Mouse (Mus musculus): Measurements from ENCODE around the gene Pfas. TPM values are rescaled to one million over a fixed set of nuclear protein-coding genes. Genes with fewer than 3 reads are reported as not detected.
"Not testable (repeated sequence)": the region's sequence is repeated elsewhere in the genome, so short reads cannot be mapped to it uniquely, and the experiment has no call there.

The Pfas gene
- polyA plus RNA-seq, 1 experiment from 2014 or later, result 31.8 TPM

- no peak overlapping the region for H3K4me2 ChIP-seq (replicated peaks; ENCODE audit: low read depth, low read length)
- H3K36me3 ChIP-seq (ENCODE audit: control insufficient read depth, insufficient read depth, low read length), result peaks cover 2% of the 10 kb centered on the region; the same call in 1 of the 2 replicates
- H3K4me3 ChIP-seq (ENCODE audit: low read depth, low read length), result no peak overlapping the region
- no peak overlapping the region for H3K27ac ChIP-seq (ENCODE audit: low read depth, low read length)
- no peak for DNase-seq (ENCODE audit: low spot score)
- ATAC-seq (ENCODE audit: low FRiP score), result no peak
- no peak overlapping the region for H3K9ac ChIP-seq (ENCODE audit: low read depth, low read length)
- 81% methylated on average over 9 of the region's 9 CpGs for WGBS
- H3K4me1 ChIP-seq (replicated peaks; ENCODE audit: control insufficient read depth, insufficient read depth, low read length), result peaks cover under 1% of the 10 kb centered on the region; the same call in 1 of the 2 replicates
- H3K9me3 ChIP-seq (ENCODE audit: control insufficient read depth, low read length), result no peaks in the 10 kb centered on the region
- H3K27me3 ChIP-seq (ENCODE audit: control insufficient read depth, insufficient read depth, low read length), result no peaks in the 10 kb centered on the region
Measured at GRCm38 (mm10) chr11:69033552-69033951, 25.3 kb upstream of the Pfas start.

GRCm38 (mm10) chr11:69028805-69029204 lies 20.5 kb upstream of the Pfas start:
- WGBS, result 73% methylated on average over 2 of the region's 2 CpGs
- ATAC-seq (ENCODE audit: low FRiP score) (no peak), DNase-seq (ENCODE audit: low spot score) (no peak)
- Histone ChIP-seq H3K36me3 (ENCODE audit: control insufficient read depth, insufficient read depth, low read length) (peaks cover 16% of the 10 kb centered on the region; the same call in 1 of the 2 replicates), H3K9ac (ENCODE audit: low read depth, low read length) (no peak overlapping the region), H3K4me2 (replicated peaks; ENCODE audit: low read depth, low read length) (no peak overlapping the region), H3K27ac (ENCODE audit: low read depth, low read length) (no peak overlapping the region), H3K4me3 (ENCODE audit: low read depth, low read length) (no peak overlapping the region), H3K9me3 (ENCODE audit: control insufficient read depth, low read length) (no peaks in the 10 kb centered on the region), H3K4me1 (replicated peaks; ENCODE audit: control insufficient read depth, insufficient read depth, low read length) (no peaks in the 10 kb centered on the region), H3K27me3 (ENCODE audit: control insufficient read depth, insufficient read depth, low read length) (no peaks in the 10 kb centered on the region)

GRCm38 (mm10) chr11:69026562-69026961 lies 18.3 kb upstream of the Pfas start:
- ATAC-seq (ENCODE audit: low FRiP score) (no peak), DNase-seq (ENCODE audit: low spot score) (no peak)
- H3K9ac ChIP-seq (ENCODE audit: low read depth, low read length), result no peak overlapping the region
- no peaks in the 10 kb centered on the region for H3K4me1 ChIP-seq (replicated peaks; ENCODE audit: control insufficient read depth, insufficient read depth, low read length)
- no peaks in the 10 kb centered on the region for H3K9me3 ChIP-seq (ENCODE audit: control insufficient read depth, low read length)
- H3K27ac ChIP-seq (ENCODE audit: low read depth, low read length), result no peak overlapping the region
- WGBS, result 93% methylated on average over 3 of the region's 3 CpGs
- H3K27me3 ChIP-seq (ENCODE audit: control insufficient read depth, insufficient read depth, low read length), result no peaks in the 10 kb centered on the region
- H3K36me3 ChIP-seq (ENCODE audit: control insufficient read depth, insufficient read depth, low read length), result peaks cover 22% of the 10 kb centered on the region
- H3K4me3 ChIP-seq (ENCODE audit: low read depth, low read length), result no peak overlapping the region
- no peak overlapping the region for H3K4me2 ChIP-seq (replicated peaks; ENCODE audit: low read depth, low read length)

GRCm38 (mm10) chr11:69020691-69021090 lies 12.4 kb upstream of the Pfas start:
- peaks cover 12% of the 10 kb centered on the region for H3K36me3 ChIP-seq (ENCODE audit: control insufficient read depth, insufficient read depth, low read length)
- no peak overlapping the region for H3K4me3 ChIP-seq (ENCODE audit: low read depth, low read length)
- DNase-seq (ENCODE audit: low spot score) (no peak), ATAC-seq (ENCODE audit: low FRiP score) (no peak)
- H3K27me3 ChIP-seq (ENCODE audit: control insufficient read depth, insufficient read depth, low read length), result no peaks in the 10 kb centered on the region
- H3K9ac ChIP-seq (ENCODE audit: low read depth, low read length), result no peak overlapping the region
- no peak overlapping the region for H3K4me2 ChIP-seq (replicated peaks; ENCODE audit: low read depth, low read length)
- H3K9me3 ChIP-seq (ENCODE audit: control insufficient read depth, low read length), result no peaks in the 10 kb centered on the region
- no peak overlapping the region for H3K27ac ChIP-seq (ENCODE audit: low read depth, low read length)
- H3K4me1 ChIP-seq (replicated peaks; ENCODE audit: control insufficient read depth, insufficient read depth, low read length), result peaks cover 5% of the 10 kb centered on the region; the same call in 1 of the 2 replicates

- ATAC-seq (ENCODE audit: low FRiP score) (no peak), DNase-seq (ENCODE audit: low spot score) (no peak)
- no peak overlapping the region for H3K27ac ChIP-seq (ENCODE audit: low read depth, low read length)
- peak overlapping the region; percentile 77 for H3K9ac ChIP-seq (ENCODE audit: low read depth, low read length)
- no peaks in the 10 kb centered on the region for H3K9me3 ChIP-seq (ENCODE audit: control insufficient read depth, low read length)
- H3K4me3 ChIP-seq (ENCODE audit: low read depth, low read length), result peak overlapping the region; percentile 57
- H3K27me3 ChIP-seq (ENCODE audit: control insufficient read depth, insufficient read depth, low read length), result no peaks in the 10 kb centered on the region
- peaks cover 5% of the 10 kb centered on the region for H3K4me1 ChIP-seq (replicated peaks; ENCODE audit: control insufficient read depth, insufficient read depth, low read length)
- H3K36me3 ChIP-seq (ENCODE audit: control insufficient read depth, insufficient read depth, low read length), result no peaks in the 10 kb centered on the region
- peak overlapping the region; percentile 64 for H3K4me2 ChIP-seq (replicated peaks; ENCODE audit: low read depth, low read length)
- WGBS, result 68% methylated on average over 3 of the region's 3 CpGs
Measured at GRCm38 (mm10) chr11:69016755-69017154, 8.5 kb upstream of the Pfas start.

GRCm38 (mm10) chr11:69015644-69016441 lies 7.6 kb upstream of the Pfas start, which contains the start of gene Ctc1:
TSS of gene Ctc1 (plus strand) at chr11:69015911.
- peak within 1 kb of the TSS; percentile 66 for H3K27ac ChIP-seq (ENCODE audit: low read depth, low read length)
- peak within 1 kb of the TSS; percentile 77 for H3K9ac ChIP-seq (ENCODE audit: low read depth, low read length)
- 3% methylated on average over 38 of the region's 38 CpGs for WGBS
- ATAC-seq (ENCODE audit: low FRiP score) (peak; percentile 97), DNase-seq (ENCODE audit: low spot score) (peak; percentile 93)
- no peaks in the 10 kb centered on the region for H3K36me3 ChIP-seq (ENCODE audit: control insufficient read depth, insufficient read depth, low read length)
- no peaks in the 10 kb centered on the region for H3K9me3 ChIP-seq (ENCODE audit: control insufficient read depth, low read length)
- H3K4me2 ChIP-seq (replicated peaks; ENCODE audit: low read depth, low read length), result peak within 1 kb of the TSS; percentile 64
- no peaks in the 10 kb centered on the region for H3K27me3 ChIP-seq (ENCODE audit: control insufficient read depth, insufficient read depth, low read length)
- H3K4me3 ChIP-seq (ENCODE audit: low read depth, low read length), result peak within 1 kb of the TSS; percentile 57
- H3K4me1 ChIP-seq (replicated peaks; ENCODE audit: control insufficient read depth, insufficient read depth, low read length), result peaks cover 5% of the 10 kb centered on the region

- DNase-seq (ENCODE audit: low spot score), result peak; percentile 89
- peak; percentile 53; the same call in 1 of the 2 replicates for ATAC-seq (ENCODE audit: low FRiP score)
- Histone ChIP-seq H3K4me3 (ENCODE audit: low read depth, low read length) (peak overlapping the region; percentile 50), H3K4me1 (replicated peaks; ENCODE audit: control insufficient read depth, insufficient read depth, low read length) (peaks cover 5% of the 10 kb centered on the region), H3K27ac (ENCODE audit: low read depth, low read length) (peak overlapping the region; percentile 78), H3K9ac (ENCODE audit: low read depth, low read length) (peak overlapping the region; percentile 64), H3K27me3 (ENCODE audit: control insufficient read depth, insufficient read depth, low read length) (no peaks in the 10 kb centered on the region), H3K9me3 (ENCODE audit: control insufficient read depth, low read length) (no peaks in the 10 kb centered on the region), H3K36me3 (ENCODE audit: control insufficient read depth, insufficient read depth, low read length) (no peaks in the 10 kb centered on the region), H3K4me2 (replicated peaks; ENCODE audit: low read depth, low read length) (peak overlapping the region; percentile 72)
- WGBS, result 1% methylated on average over 18 of the region's 18 CpGs
Measured at GRCm38 (mm10) chr11:69012071-69012601, 3.9 kb upstream of the Pfas start.

GRCm38 (mm10) chr11:69011445-69011844 lies 3.2 kb upstream of the Pfas start:
- peak overlapping the region; percentile 50; the same call in 1 of the 2 replicates for H3K4me3 ChIP-seq (ENCODE audit: low read depth, low read length)
- ATAC-seq (ENCODE audit: low FRiP score); DNase-seq (ENCODE audit: low spot score); H3K4me1 ChIP-seq (replicated peaks; ENCODE audit: control insufficient read depth, insufficient read depth, low read length); H3K27me3 ChIP-seq (ENCODE audit: control insufficient read depth, insufficient read depth, low read length); H3K27ac ChIP-seq (ENCODE audit: low read depth, low read length); H3K36me3 ChIP-seq (ENCODE audit: control insufficient read depth, insufficient read depth, low read length); H3K9ac ChIP-seq (ENCODE audit: low read depth, low read length); H3K9me3 ChIP-seq (ENCODE audit: control insufficient read depth, low read length): not testable (repeated sequence)
- H3K4me2 ChIP-seq (replicated peaks; ENCODE audit: low read depth, low read length), result peak overlapping the region; percentile 72
- 72% methylated on average over 2 of the region's 2 CpGs for WGBS
